Mouse (Mus musculus): ENCODE measurements around the gene Pcdh10. TPM values are rescaled to one million over a fixed set of nuclear protein-coding genes. Genes with fewer than 3 reads are reported as not detected.

The Pcdh10 gene
- total RNA-seq, 2 experiments from 2014 or later, result 208 to 222 TPM

GRCm38 (mm10) chr3:45432172-45432765, 54.1 kb downstream of the Pcdh10 start:
- intact Hi-C loops (cut with DNase I), result no loop called here
- DNase-seq (ENCODE audit: low spot score in 2 of 2), result peak in 1 of 2 experiments; percentile 26

Data from left cerebral cortex, postnatal 36 days (tissue).